Mouse (Mus musculus) brain, embryonic 14.5 days (tissue): Measurements from ENCODE around the gene Fam198b. TPM values are rescaled to one million over a fixed set of nuclear protein-coding genes. Genes with fewer than 3 reads are reported as not detected.
"Not testable (repeated sequence)": the region's sequence is repeated elsewhere in the genome, so short reads cannot be mapped to it uniquely, and the experiment has no call there.

Experiments used
- DNase-seq: peaks from one replicate; pipeline ENCODE4 v3.0.0-alpha.2; 2011; ENCODE audit warnings: low read depth
- CTCF ChIP-seq: fragments of 200-500 bp; IDR thresholded peaks from 2 replicates; pipeline ENCODE4 v1.5.1; 2012; ENCODE audit warnings: inconsistent platforms, mild to moderate bottlenecking, moderate library complexity, borderline replicate concordance; ENCODE audit not compliant: insufficient read depth, insufficient read length; ENCODE audit errors: extremely low read depth
- POLR2A ChIP-seq: fragments of 200-500 bp; IDR thresholded peaks from 2 replicates; pipeline ENCODE4 v1.6.1; 2012; ENCODE audit warnings: mild to moderate bottlenecking, inconsistent platforms, borderline replicate concordance; ENCODE audit not compliant: poor library complexity, insufficient read depth, insufficient read length, severe bottlenecking; ENCODE audit errors: extremely low read depth
- polyA plus RNA-seq: library from polyadenylated mRNA; depleted of rRNA; stranded (reverse); fragments of >200 nt; gene quantifications from 2 replicates; pipeline ENCODE4 v1.2.3, GENCODE M21; 2012

Gene Fam198b
- polyA plus RNA-seq, 1 experiment = 2.6 TPM

GRCm38 (mm10) chr3:79947736-79948135 is 63.4 kb downstream of the Fam198b start:
- TF ChIP-seq POLR2A = no peak
- TF ChIP-seq CTCF = no peak
- DNase-seq = no peak

DNA sequence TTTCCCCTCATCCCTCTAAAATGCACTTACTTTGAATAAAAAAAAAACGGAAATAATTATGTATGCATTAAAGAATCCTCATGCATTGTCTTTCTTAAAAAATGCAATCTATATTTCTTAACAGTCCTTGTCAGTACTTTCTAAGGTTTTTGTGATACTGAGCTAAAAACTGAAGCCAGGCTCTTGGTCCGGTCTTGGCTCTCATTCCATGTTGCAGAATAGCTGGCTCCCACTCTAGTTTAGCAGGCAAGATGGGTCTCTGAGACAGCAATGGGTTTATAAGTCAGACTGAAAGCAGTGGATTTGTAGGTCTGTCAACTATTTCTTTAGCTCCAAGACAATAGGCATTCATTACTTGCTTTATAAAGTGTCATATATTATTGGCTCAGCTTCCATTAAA is 63.8 kb downstream of the Fam198b start:
- DNase-seq = no peak
- TF ChIP-seq CTCF (no peak), POLR2A (no peak)

GRCm38 (mm10) chr3:79953164-79953759 is 68.9 kb downstream of the Fam198b start:
- TF ChIP-seq POLR2A (no peak), CTCF (no peak)
- DNase-seq = no peak

DNA sequence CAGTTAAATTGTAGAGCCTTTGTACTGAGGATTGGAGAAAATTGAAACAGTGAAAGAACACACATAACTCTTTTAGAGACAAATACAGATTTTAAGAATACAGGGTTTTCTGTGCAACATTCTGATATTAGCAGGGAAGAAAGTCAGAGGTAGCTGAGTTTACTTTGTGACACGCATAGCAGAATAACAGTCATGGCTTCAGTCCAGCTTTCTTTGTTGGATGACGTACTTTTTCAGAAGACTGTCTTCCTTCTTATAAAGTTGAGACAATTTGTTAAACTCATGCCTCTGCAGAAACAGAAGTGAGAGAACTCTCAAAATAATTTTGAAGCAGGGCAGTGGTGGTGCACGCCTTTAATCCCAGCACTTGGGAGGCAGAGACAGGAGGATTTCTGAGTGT is 70.9 kb downstream of the Fam198b start:
- DNase-seq = no peak
- no peak for TF ChIP-seq POLR2A
- TF ChIP-seq CTCF = no peak

- no peak for DNase-seq
These were observed 72.5 kb downstream of the Fam198b start for GRCm38 (mm10) chr3:79956792-79957191.

GRCm38 (mm10) chr3:79957752-79958151 is 73.4 kb downstream of the Fam198b start:
- no peak for DNase-seq
- TF ChIP-seq POLR2A = no peak
- TF ChIP-seq CTCF = no peak

More at GRCm38 (mm10) chr3:79956792-79957191, 72.5 kb downstream of the Fam198b start:
- TF ChIP-seq CTCF = no peak
- no peak for TF ChIP-seq POLR2A

DNA sequence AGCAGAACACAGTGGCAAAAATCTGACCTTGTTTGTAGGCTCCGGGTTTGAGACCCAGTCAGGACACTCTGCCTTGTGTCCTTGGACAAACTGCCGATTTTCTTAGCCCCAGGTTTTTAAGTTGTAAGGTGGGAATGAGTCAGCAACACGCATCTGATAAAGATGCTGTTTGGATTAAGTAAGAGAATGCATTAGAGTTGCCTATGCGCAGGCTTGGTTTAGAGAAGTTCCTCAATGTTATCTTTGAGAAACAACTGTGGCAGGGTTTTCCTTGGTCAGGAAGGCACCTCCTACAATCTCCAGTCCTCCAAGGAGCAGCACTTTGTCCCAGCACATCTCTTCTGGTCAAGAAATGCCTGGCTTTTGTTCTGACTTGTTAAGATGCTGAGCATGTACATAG is 82.4 kb downstream of the Fam198b start:
- DNase-seq = no peak

GRCm38 (mm10) chr3:79967346-79967745 is 83.0 kb downstream of the Fam198b start:
- no peak for DNase-seq
- TF ChIP-seq POLR2A (no peak), CTCF (no peak)

More for the DNA sequence above, 82.4 kb downstream of the Fam198b start:
- TF ChIP-seq CTCF (no peak), POLR2A (no peak)

DNA sequence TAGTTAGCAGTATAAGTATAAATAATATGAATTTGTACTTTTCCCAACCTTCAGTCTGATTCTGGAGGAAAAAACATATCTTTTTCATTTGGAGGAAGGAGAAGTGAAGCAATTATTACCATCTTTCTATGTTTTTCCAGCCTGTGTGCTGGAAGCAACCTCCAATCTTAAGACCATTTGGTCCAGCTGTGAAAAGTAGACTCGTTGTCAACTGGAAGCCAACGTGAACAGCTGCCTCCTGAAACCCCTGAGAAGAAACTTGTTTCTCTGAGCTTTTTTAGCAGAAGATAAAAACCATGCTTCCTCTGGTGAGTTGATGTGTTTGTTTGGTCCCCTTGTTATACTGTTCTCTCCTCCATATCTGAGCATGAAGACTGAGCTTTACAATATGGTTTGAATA is 84.1 kb downstream of the Fam198b start:
- TF ChIP-seq CTCF = no peak
- TF ChIP-seq POLR2A = no peak
- DNase-seq = no peak

DNA sequence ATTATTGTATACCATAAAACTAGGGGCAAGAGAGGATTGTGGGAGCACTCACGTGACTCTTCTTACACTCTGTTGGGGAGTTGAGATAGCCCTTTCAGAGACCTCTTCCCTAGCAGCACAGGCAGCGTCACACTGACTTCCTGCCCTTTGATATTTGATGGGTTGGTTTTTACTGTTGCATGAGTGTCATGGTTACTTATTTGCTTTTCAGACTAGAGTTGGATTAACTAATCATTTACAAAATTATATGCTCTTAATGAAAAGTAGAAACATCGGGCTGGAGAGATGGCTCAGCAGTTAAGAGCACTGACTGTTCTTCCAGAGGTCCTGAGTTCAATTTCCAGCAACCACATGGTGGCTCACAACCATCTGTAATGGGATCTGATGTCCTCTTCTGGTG is 85.2 kb downstream of the Fam198b start:
- DNase-seq = not testable (repeated sequence)

DNA sequence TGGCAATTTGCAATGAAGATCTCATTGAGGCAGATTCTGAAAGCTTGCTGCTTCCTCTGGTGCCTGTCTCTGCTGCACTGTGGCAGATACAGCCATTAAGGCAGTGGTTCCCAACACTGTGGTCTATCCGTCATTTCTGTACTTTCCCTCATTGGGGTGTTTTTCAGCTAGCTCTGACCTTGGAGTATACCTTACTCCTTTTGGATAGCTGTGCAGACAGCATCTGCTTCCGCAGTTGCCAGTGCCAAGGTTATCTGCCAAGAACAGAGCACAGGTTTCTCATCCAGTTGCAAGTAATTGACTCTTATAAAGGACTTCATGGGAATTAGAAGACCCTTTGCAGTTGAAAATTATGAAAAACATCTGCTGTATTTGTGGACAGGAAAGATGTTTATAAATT is 85.7 kb downstream of the Fam198b start:
- TF ChIP-seq CTCF = no peak
- TF ChIP-seq POLR2A = no peak
- DNase-seq = no peak

- no peak for TF ChIP-seq POLR2A
- DNase-seq = no peak
These were observed 86.2 kb downstream of the Fam198b start for GRCm38 (mm10) chr3:79970498-79970897.

DNA sequence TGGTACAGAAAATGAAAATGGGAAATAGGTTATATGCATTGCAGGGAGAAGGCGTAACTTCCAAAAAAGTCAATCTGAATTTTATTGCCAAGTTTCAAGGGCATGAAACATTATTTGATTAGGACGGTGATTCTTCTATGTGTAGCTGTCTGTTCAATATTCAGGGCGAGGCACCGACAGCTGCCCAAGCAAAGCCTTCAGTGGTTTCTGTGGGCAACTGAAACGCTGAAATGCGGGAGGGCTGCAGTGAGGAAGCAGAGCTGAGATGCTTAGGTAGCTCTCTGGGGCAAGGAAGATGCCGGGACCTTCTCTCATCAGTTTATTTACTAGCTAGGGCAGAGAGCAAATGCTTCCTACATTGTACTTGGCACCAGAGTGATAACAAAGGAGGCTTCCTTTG is 87.2 kb downstream of the Fam198b start:
- no peak for TF ChIP-seq CTCF
- no peak for TF ChIP-seq POLR2A
- DNase-seq = no peak
